Comparison of ENCODE assay signal across 25 mouse cellular contexts in the genomic region with DNA sequence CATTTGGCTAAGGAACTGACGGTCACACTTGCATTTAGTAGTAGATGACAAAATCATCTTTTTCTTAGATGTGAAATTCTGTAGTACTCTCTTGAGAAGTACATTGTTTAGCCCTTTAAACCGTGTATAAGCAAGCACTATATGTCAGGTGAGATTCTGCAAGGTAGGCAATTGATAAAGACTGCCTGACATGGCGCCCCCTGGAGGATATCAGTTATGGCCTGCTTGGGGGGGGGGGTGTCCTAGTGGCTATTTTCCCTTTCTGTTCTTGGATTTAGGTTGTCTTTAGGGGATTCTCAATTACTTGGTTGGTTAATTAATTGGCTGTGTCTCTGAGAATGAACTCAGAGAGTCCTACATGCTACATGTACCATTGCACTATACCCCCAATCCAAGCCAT. TPM values are rescaled to one million over a fixed set of nuclear protein-coding genes. Genes with fewer than 3 reads are reported as not detected.
DNase-seq lines count a peak whose midpoint lies in the region; ATAC-seq and TF ChIP-seq lines count a peak whose summit lies in the region.
"Had no signal": no experiment of that assay in that cellular context is flagged by ENCODE, and none has a peak within 500 bp of the region (broad histone marks: within the 10 kb centered on the region; RNA-seq: fewer than 3 reads in every experiment).

No protein-coding gene starts in this region.

- no peaks in the 10 kb centered on the region for H3K9me3 ChIP-seq in forebrain, postnatal 0 days (ENCODE audit: low read length)
- H3K9me3 ChIP-seq in forebrain, embryonic 12.5 days: no peaks in the 10 kb centered on the region
- no peaks in the 10 kb centered on the region for H3K9me3 ChIP-seq in heart, embryonic 15.5 days (replicated peaks)
- H3K9me3 ChIP-seq in ES-Bruce4 (replicated peaks; ENCODE audit: control insufficient read depth, insufficient read depth, low read length, poor library complexity, severe bottlenecking): no peaks in the 10 kb centered on the region
- H3K9me3 ChIP-seq: embryonic facial prominence, embryonic 15.5 days; liver, embryonic 12.5 days; lung, embryonic 15.5 days; midbrain, embryonic 12.5 days had no signal

- intact Hi-C loops in heart, postnatal 14 days (cut with DNase I): loop anchor here (2.0 to 5.0 kb wide), 2 partner anchors 60 to 125 kb away; no protein-coding TSS in a partner anchor

- no peaks in the 10 kb centered on the region for H3K27me3 ChIP-seq in forebrain, postnatal 0 days (ENCODE audit: insufficient read depth, low read length)
- H3K27me3 ChIP-seq in forebrain, embryonic 12.5 days: no peaks in the 10 kb centered on the region
- no peaks in the 10 kb centered on the region for H3K27me3 ChIP-seq in heart, embryonic 15.5 days
- no peaks in the 10 kb centered on the region for H3K27me3 ChIP-seq in ES-Bruce4 (ENCODE audit: control insufficient read depth, insufficient read depth, low read length, poor library complexity, severe bottlenecking)
- H3K27me3 ChIP-seq: embryonic facial prominence, embryonic 15.5 days; liver, embryonic 12.5 days; lung, embryonic 15.5 days; midbrain, embryonic 12.5 days had no signal

- no peak overlapping the region for H3K27ac ChIP-seq in forebrain, postnatal 0 days (ENCODE audit: low read depth, low read length)
- H3K27ac ChIP-seq in forebrain, embryonic 12.5 days: no peak overlapping the region
- peak overlapping the region; percentile 80 for H3K27ac ChIP-seq in heart, embryonic 15.5 days
- peak overlapping the region; percentile 70; the same call in 1 of the 2 replicates for H3K27ac ChIP-seq in layer of hippocampus, adult 2 months
- no peak overlapping the region for H3K27ac ChIP-seq in ES-Bruce4 (ENCODE audit: insufficient read depth, low read length)
- H3K27ac ChIP-seq: embryonic facial prominence, embryonic 15.5 days; liver, embryonic 12.5 days; lung, embryonic 15.5 days; midbrain, embryonic 12.5 days had no signal

- H3K9ac ChIP-seq in forebrain, postnatal 0 days: no peak overlapping the region
- no peak overlapping the region for H3K9ac ChIP-seq in forebrain, embryonic 12.5 days
- H3K9ac ChIP-seq in heart, embryonic 15.5 days: no peak overlapping the region
- no peak overlapping the region for H3K9ac ChIP-seq in ES-Bruce4 (ENCODE audit: low read depth, poor library complexity, severe bottlenecking)
- H3K9ac ChIP-seq: embryonic facial prominence, embryonic 15.5 days; liver, embryonic 12.5 days; lung, embryonic 15.5 days; midbrain, embryonic 12.5 days had no signal

- no peak for ATAC-seq in forebrain, postnatal 0 days
- ATAC-seq in forebrain, embryonic 12.5 days (ENCODE audit: low FRiP score): no peak
- ATAC-seq in heart, embryonic 15.5 days (replicated peaks; ENCODE audit: insufficient number of reproducible peaks, insufficient read depth, low FRiP score, low read depth): no peak
- ATAC-seq: CD4-positive, CD25-positive, alpha-beta regulatory T cell, adult 4 months; hindbrain, embryonic 16.5 days; liver, embryonic 12.5 days had no signal

- DNase-seq in forebrain, postnatal 0 days: no peak
- DNase-seq in heart, postnatal 14 days: no peak
- no peak for DNase-seq in layer of hippocampus, adult 2 months (ENCODE audit: low spot score in 2 of 2)
- no peak for DNase-seq in layer of hippocampus, postnatal 10 days (ENCODE audit: low spot score in 2 of 2)
- DNase-seq in adrenal gland, adult 18-20 months (ENCODE audit: low spot score in 2 of 2): no peak
- DNase-seq: adrenal gland, postnatal 36 days; cerebellum, adult 11-12 months; cerebellum, postnatal 36 days; kidney, adult 2 months; kidney, postnatal 14 days; right cerebral cortex, postnatal 14 days; spleen, adult 18-20 months; thymus, adult 18-20 months; thymus, postnatal 4 days had no signal

- 0 out of 2 replicates have a peak, but pooled peaks cover 8% of the 10 kb centered on the region for H3K4me1 ChIP-seq in forebrain, postnatal 0 days (ENCODE audit: insufficient read depth)
- no peaks in the 10 kb centered on the region for H3K4me1 ChIP-seq in forebrain, embryonic 12.5 days
- peaks cover 65% of the 10 kb centered on the region for H3K4me1 ChIP-seq in heart, embryonic 15.5 days (replicated peaks)
- H3K4me1 ChIP-seq in ES-Bruce4 (ENCODE audit: control insufficient read depth, insufficient read depth, low read length): no peaks in the 10 kb centered on the region
- H3K4me1 ChIP-seq: embryonic facial prominence, embryonic 15.5 days; liver, embryonic 12.5 days; midbrain, embryonic 12.5 days had no signal

- TF ChIP-seq EP300 in ES-Bruce4 (IDR thresholded peaks at IDR 0.05; ENCODE audit: insufficient read depth, low read depth, low read length): no peak

- no peak for TF ChIP-seq POLR2A in ES-Bruce4 (IDR thresholded peaks at IDR 0.05; ENCODE audit: insufficient read depth, low read length)

- 0 out of 2 replicates have a peak, but pooled peaks have one; percentile 19 for TF ChIP-seq CTCF in forebrain, postnatal 0 days (IDR thresholded peaks at IDR 0.05; ENCODE audit: low read depth)
- TF ChIP-seq CTCF in layer of hippocampus, adult 2 months (conservative IDR thresholded peaks at IDR 0.05): peak; percentile 39
- peak; percentile 6 for TF ChIP-seq CTCF in ES-Bruce4 (IDR thresholded peaks at IDR 0.05; ENCODE audit: low read depth, low read length)

- WGBS in forebrain, postnatal 0 days: 78% methylated on average over 3 of the region's 3 CpGs
- 79% methylated on average over 3 of the region's 3 CpGs for WGBS in forebrain, embryonic 12.5 days
- WGBS in heart, embryonic 15.5 days: 68% methylated on average over 3 of the region's 3 CpGs

- H3K4me3 ChIP-seq in forebrain, postnatal 0 days (ENCODE audit: low read depth, low read length): no peak overlapping the region
- no peak overlapping the region for H3K4me3 ChIP-seq in forebrain, embryonic 12.5 days (replicated peaks)
- no peak overlapping the region for H3K4me3 ChIP-seq in heart, embryonic 15.5 days
- no peak overlapping the region for H3K4me3 ChIP-seq in layer of hippocampus, adult 2 months
- H3K4me3 ChIP-seq in ES-Bruce4 (ENCODE audit: low read depth, low read length): no peak overlapping the region
- H3K4me3 ChIP-seq: embryonic facial prominence, embryonic 15.5 days; liver, embryonic 12.5 days; lung, embryonic 15.5 days; midbrain, embryonic 12.5 days had no signal

- H3K36me3 ChIP-seq in forebrain, postnatal 0 days (ENCODE audit: insufficient read depth): no peaks in the 10 kb centered on the region
- H3K36me3 ChIP-seq in forebrain, embryonic 12.5 days (replicated peaks): no peaks in the 10 kb centered on the region
- no peaks in the 10 kb centered on the region for H3K36me3 ChIP-seq in heart, embryonic 15.5 days
- H3K36me3 ChIP-seq in ES-Bruce4 (ENCODE audit: control insufficient read depth, insufficient read depth, low read length, poor library complexity, severe bottlenecking): no peaks in the 10 kb centered on the region
- H3K36me3 ChIP-seq: embryonic facial prominence, embryonic 15.5 days; liver, embryonic 12.5 days; lung, embryonic 15.5 days; midbrain, embryonic 12.5 days had no signal

- no peak overlapping the region for H3K4me2 ChIP-seq in forebrain, postnatal 0 days (ENCODE audit: low read depth)
- H3K4me2 ChIP-seq in forebrain, embryonic 12.5 days: no peak overlapping the region
- no peak overlapping the region for H3K4me2 ChIP-seq in heart, embryonic 15.5 days
- H3K4me2 ChIP-seq: embryonic facial prominence, embryonic 15.5 days; liver, embryonic 12.5 days; lung, embryonic 15.5 days; midbrain, embryonic 12.5 days had no signal

RNA-seq across cellular contexts. Expression of a gene that starts 31.5 kb away (rescaled TPM):
- 81.4 and 85.8 TPM in 2 replicates for total RNA-seq in forebrain, postnatal 0 days (2014; rRNA removed)
- polyA plus RNA-seq in forebrain, postnatal 0 days (2015; fragmentation: Nextera tagmentation; extraction: Ambion mirVana): 96.8 and 101 TPM in 2 replicates
- polyA plus RNA-seq in forebrain, embryonic 12.5 days (2016; fragmentation: Nextera tagmentation; extraction: Ambion mirVana): 7.4 and 8.0 TPM in 2 replicates
- polyA plus RNA-seq in heart, embryonic 15.5 days (2015; fragmentation: Nextera tagmentation; extraction: Ambion mirVana): 242 and 287 TPM in 2 replicates
- total RNA-seq in heart, postnatal 14 days (2021): 100 to 1,000 TPM; 246 to 292 TPM
- total RNA-seq in layer of hippocampus, adult 2 months (2021): 10 to 100 TPM; 19.9 to 20.0 TPM
- 100 to 1,000 TPM in 1 of 2 experiments, 10 to 100 TPM in 1; 95.9 to 102 TPM for total RNA-seq in layer of hippocampus, postnatal 10 days (2021)
- 8.7 and 9.2 TPM in 2 replicates for polyA plus RNA-seq in ES-Bruce4 (2011; ENCODE audit: insufficient read depth, insufficient read length, low read depth, missing spikeins)
- total RNA-seq in adrenal gland, adult 18-20 months (2021): 10 to 100 TPM in 1 of 2 experiments, 1 to 10 TPM in 1; 2.9 to 14.4 TPM
- total RNA-seq: granulocyte monocyte progenitor cell, adult 5-6 weeks; megakaryocyte progenitor cell, adult 5-6 weeks had no signal

Comparison
In these comparisons a context has a peak if more than half of its experiments do, and no peak if none do; other contexts are left out.
1. H3K27ac ChIP-seq: peak in heart, embryonic 15.5 days (single experiment) and layer of hippocampus, adult 2 months (single experiment); none in forebrain, postnatal 0 days (single experiment), forebrain, embryonic 12.5 days (single experiment) and ES-Bruce4 (single experiment).
2. Peak in every context shown above with its lines, with median percentiles within 50 percentile points of each other: CTCF ChIP-seq.